Mouse (Mus musculus) limb, embryonic 12.5 days (tissue): ENCODE measurements at regions not wholly inside any gene's neighbourhood (a gene's known extent, or its start where the extent isn't known, plus 50 kb on each side); places are given as distances from the start of the nearest gene placed in this dataset.

Source experiments
- ATAC-seq: fragments of 200-750 bp; cut with Nextera tagmentation; 2 replicates; pipeline ENCODE4 v1.8.0; 2017; ENCODE audit warnings: low read depth, moderate TSS enrichment; ENCODE audit not compliant: insufficient number of reproducible peaks, insufficient read depth, low FRiP score, low TSS enrichment
- H3K27ac ChIP-seq: fragments of 300-500 bp; sonication (generic); 2 replicates; pipeline ENCODE4 v1.5.1; 2016; ENCODE audit warnings: mild to moderate bottlenecking, moderate library complexity
- H3K27me3 ChIP-seq: fragments of 300-500 bp; sonication (generic); 2 replicates; pipeline ENCODE4 v1.6.1; 2016; ENCODE audit warnings: mild to moderate bottlenecking, moderate library complexity
- H3K36me3 ChIP-seq: fragments of 300-500 bp; sonication (generic); 2 replicates; pipeline ENCODE4 v1.6.1; 2016; ENCODE audit warnings: mild to moderate bottlenecking, moderate library complexity
- H3K4me1 ChIP-seq: fragments of 300-500 bp; sonication (generic); replicated peaks from 2 replicates; pipeline ENCODE4 v1.6.1; 2016
- H3K4me2 ChIP-seq: fragments of 300-500 bp; sonication (generic); 2 replicates; pipeline ENCODE4 v1.6.1; 2016; ENCODE audit warnings: mild to moderate bottlenecking, moderate library complexity
- H3K4me3 ChIP-seq: fragments of 300-500 bp; sonication (generic); replicated peaks from 2 replicates; pipeline ENCODE4 v1.5.1; 2016; ENCODE audit warnings: mild to moderate bottlenecking
- H3K9ac ChIP-seq: fragments of 300-500 bp; sonication (generic); replicated peaks from 2 replicates; pipeline ENCODE4 v1.6.1; 2016; ENCODE audit warnings: mild to moderate bottlenecking, moderate library complexity
- H3K9me3 ChIP-seq: fragments of 300-500 bp; sonication (generic); 2 replicates; pipeline ENCODE4 v1.6.1; 2016; ENCODE audit warnings: mild to moderate bottlenecking, moderate library complexity
- WGBS: fragments of 180-500 bp; shearing (Covaris S2); methylation state at CpG from one replicate; pipeline ENCODE4 v1.1.7; 2016; 5-methylcytosine and 5-hydroxymethylcytosine counted together

- H3K9me3 ChIP-seq: no peaks in the 10 kb centered on the region
- H3K36me3 ChIP-seq: no peaks in the 10 kb centered on the region
- no peak overlapping the region for H3K27ac ChIP-seq
- 67% methylated on average over 1 of the region's 1 CpGs for WGBS
- no peak for ATAC-seq
- H3K9ac ChIP-seq: no peak overlapping the region
- H3K4me1 ChIP-seq: no peaks in the 10 kb centered on the region
- H3K4me3 ChIP-seq: no peak overlapping the region
- H3K27me3 ChIP-seq: no peaks in the 10 kb centered on the region
- no peak overlapping the region for H3K4me2 ChIP-seq
These were observed 909.7 kb downstream of the Sorcs3 start for GRCm38 (mm10) chr19:49115484-49115883.

- Histone ChIP-seq H3K36me3 (no peaks in the 10 kb centered on the region), H3K4me3 (no peak overlapping the region), H3K4me2 (no peak overlapping the region), H3K27me3 (no peaks in the 10 kb centered on the region), H3K4me1 (no peaks in the 10 kb centered on the region), H3K9ac (no peak overlapping the region), H3K9me3 (no peaks in the 10 kb centered on the region), H3K27ac (no peak overlapping the region)
- WGBS: 64% methylated on average over 4 of the region's 4 CpGs
- no peak for ATAC-seq
These were observed 925.8 kb downstream of the Sorcs3 start for GRCm38 (mm10) chr19:49131664-49132063.

GRCm38 (mm10) chr19:49172078-49172477, 966.3 kb downstream of the Sorcs3 start:
- Histone ChIP-seq H3K36me3 (no peaks in the 10 kb centered on the region), H3K9ac (no peak overlapping the region), H3K4me2 (no peak overlapping the region), H3K4me1 (no peaks in the 10 kb centered on the region), H3K9me3 (no peaks in the 10 kb centered on the region), H3K27ac (no peak overlapping the region), H3K27me3 (no peaks in the 10 kb centered on the region), H3K4me3 (no peak overlapping the region)
- no peak for ATAC-seq
- WGBS: 58% methylated on average over 2 of the region's 2 CpGs

GRCm38 (mm10) chr19:49207971-49208370, 1002.1 kb downstream of the Sorcs3 start:
- no peak for ATAC-seq
- no peaks in the 10 kb centered on the region for H3K9me3 ChIP-seq
- WGBS: 65% methylated on average over 3 of the region's 3 CpGs

GRCm38 (mm10) chr19:49242601-49243000, 1036.8 kb downstream of the Sorcs3 start:
- no peak overlapping the region for H3K27ac ChIP-seq
- H3K9ac ChIP-seq: no peak overlapping the region
- no peaks in the 10 kb centered on the region for H3K9me3 ChIP-seq
- peaks cover 7% of the 10 kb centered on the region; the same call in 1 of the 2 replicates for H3K4me1 ChIP-seq
- no peaks in the 10 kb centered on the region for H3K27me3 ChIP-seq
- ATAC-seq: no peak
- H3K36me3 ChIP-seq: no peaks in the 10 kb centered on the region
- WGBS: 25% methylated on average over 2 of the region's 2 CpGs
- no peak overlapping the region for H3K4me2 ChIP-seq
- no peak overlapping the region for H3K4me3 ChIP-seq

More at GRCm38 (mm10) chr19:49207971-49208370, 1002.1 kb downstream of the Sorcs3 start:
- Histone ChIP-seq H3K27ac (no peak overlapping the region), H3K36me3 (no peaks in the 10 kb centered on the region), H3K9ac (no peak overlapping the region), H3K4me1 (no peaks in the 10 kb centered on the region), H3K4me2 (no peak overlapping the region), H3K4me3 (no peak overlapping the region), H3K27me3 (no peaks in the 10 kb centered on the region)

- Histone ChIP-seq H3K27me3 (no peaks in the 10 kb centered on the region), H3K9ac (no peak overlapping the region), H3K4me1 (peaks cover 7% of the 10 kb centered on the region; the same call in 1 of the 2 replicates), H3K36me3 (no peaks in the 10 kb centered on the region), H3K4me2 (no peak overlapping the region), H3K9me3 (no peaks in the 10 kb centered on the region), H3K4me3 (no peak overlapping the region), H3K27ac (no peak overlapping the region)
- WGBS: 54% methylated on average over 3 of the region's 3 CpGs
- no peak for ATAC-seq
These were observed 1039.4 kb downstream of the Sorcs3 start for GRCm38 (mm10) chr19:49245114-49245714.

- Histone ChIP-seq H3K27ac (no peak overlapping the region), H3K4me3 (no peak overlapping the region), H3K4me2 (no peak overlapping the region), H3K9ac (no peak overlapping the region), H3K36me3 (no peaks in the 10 kb centered on the region), H3K27me3 (no peaks in the 10 kb centered on the region), H3K4me1 (no peaks in the 10 kb centered on the region), H3K9me3 (no peaks in the 10 kb centered on the region)
- no peak for ATAC-seq
- WGBS: 78% methylated on average over 1 of the region's 1 CpGs
These were observed 1058.8 kb downstream of the Sorcs3 start for GRCm38 (mm10) chr19:49264616-49265015.

- 63% methylated on average over 8 of the region's 8 CpGs for WGBS
- no peak overlapping the region for H3K4me3 ChIP-seq
- no peak overlapping the region for H3K27ac ChIP-seq
- H3K4me1 ChIP-seq: no peaks in the 10 kb centered on the region
- H3K9me3 ChIP-seq: no peaks in the 10 kb centered on the region
- ATAC-seq: no peak
- H3K4me2 ChIP-seq: no peak overlapping the region
- no peak overlapping the region for H3K9ac ChIP-seq
- H3K36me3 ChIP-seq: no peaks in the 10 kb centered on the region
- H3K27me3 ChIP-seq: no peaks in the 10 kb centered on the region
These were observed 1062.1 kb downstream of the Sorcs3 start for GRCm38 (mm10) chr19:49267864-49268480.

- Histone ChIP-seq H3K9me3 (no peaks in the 10 kb centered on the region), H3K27ac (no peak overlapping the region), H3K27me3 (no peaks in the 10 kb centered on the region), H3K4me3 (no peak overlapping the region), H3K4me1 (no peaks in the 10 kb centered on the region), H3K4me2 (no peak overlapping the region), H3K9ac (no peak overlapping the region), H3K36me3 (no peaks in the 10 kb centered on the region)
- 76% methylated on average over 8 of the region's 8 CpGs for WGBS
- no peak for ATAC-seq
These were observed 1076.9 kb downstream of the Sorcs3 start for GRCm38 (mm10) chr19:49282626-49283261.

GRCm38 (mm10) chr19:49294980-49295379, 1089.2 kb downstream of the Sorcs3 start:
- H3K4me2 ChIP-seq: no peak overlapping the region
- no peaks in the 10 kb centered on the region for H3K27me3 ChIP-seq
- H3K36me3 ChIP-seq: no peaks in the 10 kb centered on the region
- no peak overlapping the region for H3K9ac ChIP-seq
- H3K9me3 ChIP-seq: no peaks in the 10 kb centered on the region
- 81% methylated on average over 2 of the region's 2 CpGs for WGBS
- no peak overlapping the region for H3K27ac ChIP-seq
- no peak for ATAC-seq
- H3K4me3 ChIP-seq: no peak overlapping the region
- peaks cover 7% of the 10 kb centered on the region; the same call in 1 of the 2 replicates for H3K4me1 ChIP-seq

GRCm38 (mm10) chr19:49299351-49300271, 1093.8 kb downstream of the Sorcs3 start:
- no peaks in the 10 kb centered on the region for H3K9me3 ChIP-seq
- no peaks in the 10 kb centered on the region for H3K27me3 ChIP-seq
- peak overlapping the region; percentile 31 for H3K4me2 ChIP-seq
- WGBS: 34% methylated on average over 10 of the region's 10 CpGs
- peaks cover 7% of the 10 kb centered on the region; the same call in 1 of the 2 replicates for H3K4me1 ChIP-seq
- 0 out of 2 replicates have a peak overlapping the region, but pooled peaks have one; percentile 37 for H3K27ac ChIP-seq
- no peak overlapping the region for H3K4me3 ChIP-seq
- H3K9ac ChIP-seq: no peak overlapping the region
- no peaks in the 10 kb centered on the region for H3K36me3 ChIP-seq
- ATAC-seq: no peak
